Mouse (Mus musculus): ENCODE measurements around the gene Papln.

Gene Papln

GRCm38 (mm10) chr12:83841409-83842190 lies 78.2 kb downstream of the Papln start:
- no peak for DNase-seq
